Mouse (Mus musculus): ENCODE data around the gene Pxdn.

Gene Pxdn

GRCm38 (mm10) chr12:29937308-29937707 lies at the start of gene Pxdn:
Gene Pxdn (plus strand): TSS chr12:29937608.
- DNase-seq (ENCODE audit: low spot score in 2 of 2): no peak

GRCm38 (mm10) chr12:29894669-29895068 lies 42.7 kb upstream of the Pxdn start:
- peak in 1 of 2 experiments; percentile 7 for DNase-seq (ENCODE audit: low spot score in 2 of 2)

GRCm38 (mm10) chr12:29897533-29898085 lies 39.8 kb upstream of the Pxdn start:
- DNase-seq (ENCODE audit: low spot score in 2 of 2): no peak

GRCm38 (mm10) chr12:29904101-29904874 lies 33.1 kb upstream of the Pxdn start:
- no peak for DNase-seq (ENCODE audit: low spot score in 2 of 2)

- no peak for DNase-seq (ENCODE audit: low spot score in 2 of 2)
These were observed 30.4 kb upstream of the Pxdn start for GRCm38 (mm10) chr12:29907056-29907455.

GRCm38 (mm10) chr12:29916139-29916538 lies 21.3 kb upstream of the Pxdn start:
- DNase-seq (ENCODE audit: low spot score in 2 of 2): no peak

- DNase-seq (ENCODE audit: low spot score in 2 of 2): no peak
These were observed 20.6 kb upstream of the Pxdn start for GRCm38 (mm10) chr12:29916807-29917206.

GRCm38 (mm10) chr12:29920298-29920697 lies 17.1 kb upstream of the Pxdn start:
- no peak for DNase-seq (ENCODE audit: low spot score in 2 of 2)

- DNase-seq (ENCODE audit: low spot score in 2 of 2): no peak
These were observed 15.9 kb upstream of the Pxdn start for GRCm38 (mm10) chr12:29921481-29921880.

GRCm38 (mm10) chr12:29926896-29927295 lies 10.5 kb upstream of the Pxdn start:
- DNase-seq (ENCODE audit: low spot score in 2 of 2): peak in 1 of 2 experiments; percentile 11

GRCm38 (mm10) chr12:29930591-29930990 lies 6.8 kb upstream of the Pxdn start:
- DNase-seq (ENCODE audit: low spot score in 2 of 2): no peak

- no peak for DNase-seq (ENCODE audit: low spot score in 2 of 2)
These were observed 4.5 kb upstream of the Pxdn start for GRCm38 (mm10) chr12:29932951-29933350.

GRCm38 (mm10) chr12:29933501-29933900 lies 3.9 kb upstream of the Pxdn start:
- no peak for DNase-seq (ENCODE audit: low spot score in 2 of 2)

- no peak for DNase-seq (ENCODE audit: low spot score in 2 of 2)
These were observed 3.3 kb upstream of the Pxdn start for GRCm38 (mm10) chr12:29934120-29934581.

- no peak for DNase-seq (ENCODE audit: low spot score in 2 of 2)
These were observed 505 bp downstream of the Pxdn start for GRCm38 (mm10) chr12:29937851-29938375.

- no peak for DNase-seq (ENCODE audit: low spot score in 2 of 2)
These were observed 1.1 kb downstream of the Pxdn start for GRCm38 (mm10) chr12:29938376-29939041.

- no peak for DNase-seq (ENCODE audit: low spot score in 2 of 2)
These were observed 1.9 kb downstream of the Pxdn start for GRCm38 (mm10) chr12:29939261-29939671.

GRCm38 (mm10) chr12:29942435-29942834 lies 5.0 kb downstream of the Pxdn start:
- DNase-seq (ENCODE audit: low spot score in 2 of 2): no peak

- no peak for DNase-seq (ENCODE audit: low spot score in 2 of 2)
These were observed 7.2 kb downstream of the Pxdn start for GRCm38 (mm10) chr12:29944650-29945049.

GRCm38 (mm10) chr12:29945182-29945743 lies 7.9 kb downstream of the Pxdn start:
- no peak for DNase-seq (ENCODE audit: low spot score in 2 of 2)

- DNase-seq (ENCODE audit: low spot score in 2 of 2): no peak
These were observed 13.6 kb downstream of the Pxdn start for GRCm38 (mm10) chr12:29951043-29951442.

- no peak for DNase-seq (ENCODE audit: low spot score in 2 of 2)
These were observed 14.1 kb downstream of the Pxdn start for GRCm38 (mm10) chr12:29951485-29951884.
